Mouse (Mus musculus) small intestine, adult 2 months (tissue): ENCODE data around the gene Glt8d1. TPM values are rescaled to one million over a fixed set of nuclear protein-coding genes. Genes with fewer than 3 reads are reported as not detected.

Experiments
- H3K27ac ChIP-seq: fragments of 200-500 bp; 2 replicates; pipeline ENCODE4 v1.5.1; 2012; ENCODE audit warnings: low read depth, low read length, control low read depth, inconsistent platforms; ENCODE audit not compliant: insufficient read depth
- H3K27me3 ChIP-seq: fragments of 200-500 bp; 2 replicates; pipeline ENCODE4 v1.6.1; 2012; ENCODE audit warnings: mild to moderate bottlenecking, moderate library complexity, low read length, inconsistent platforms; ENCODE audit not compliant: control insufficient read depth, insufficient read depth
- H3K36me3 ChIP-seq: fragments of 200-500 bp; 2 replicates; pipeline ENCODE4 v1.6.1; 2012; ENCODE audit warnings: mild to moderate bottlenecking, low read length, control low read depth, inconsistent platforms; ENCODE audit not compliant: control insufficient read depth, insufficient read depth
- H3K4me1 ChIP-seq: fragments of 200-500 bp; 2 replicates; pipeline ENCODE4 v1.6.1; 2012; ENCODE audit warnings: low read length, inconsistent platforms, mixed read lengths; ENCODE audit not compliant: control insufficient read depth, insufficient read depth, insufficient read length
- H3K4me3 ChIP-seq: fragments of 200-500 bp; 2 replicates; pipeline ENCODE4 v1.5.1; 2012; ENCODE audit warnings: low read depth, mild to moderate bottlenecking, control low read depth, inconsistent platforms, low read length, moderate library complexity
- CTCF ChIP-seq: fragments of 200-500 bp; IDR thresholded peaks from 2 replicates; pipeline ENCODE4 v1.5.1; 2012; ENCODE audit warnings: low read depth, mild to moderate bottlenecking, control low read depth, inconsistent platforms, low read length, moderate library complexity, mixed read lengths; ENCODE audit not compliant: insufficient replicate concordance, insufficient read length; ENCODE audit errors: extremely low read depth
- POLR2A ChIP-seq: fragments of 200-500 bp; IDR thresholded peaks from 2 replicates; pipeline ENCODE4 v1.6.1; 2012; ENCODE audit warnings: low read depth, mild to moderate bottlenecking, control low read depth, inconsistent platforms, low read length, moderate library complexity
- WGBS: fragments of 180-500 bp; shearing (Covaris S2); methylation state at CpG from one replicate; pipeline ENCODE4 v1.1.7; 2018; 5-methylcytosine and 5-hydroxymethylcytosine counted together
- polyA plus RNA-seq: library from polyadenylated mRNA; depleted of rRNA; stranded (reverse); fragments of >200 nt; gene quantifications from 2 replicates; pipeline ENCODE4 v1.2.3, GENCODE M21; 2012

Glt8d1 gene
- polyA plus RNA-seq, 1 experiment: 4.1 TPM

DNA sequence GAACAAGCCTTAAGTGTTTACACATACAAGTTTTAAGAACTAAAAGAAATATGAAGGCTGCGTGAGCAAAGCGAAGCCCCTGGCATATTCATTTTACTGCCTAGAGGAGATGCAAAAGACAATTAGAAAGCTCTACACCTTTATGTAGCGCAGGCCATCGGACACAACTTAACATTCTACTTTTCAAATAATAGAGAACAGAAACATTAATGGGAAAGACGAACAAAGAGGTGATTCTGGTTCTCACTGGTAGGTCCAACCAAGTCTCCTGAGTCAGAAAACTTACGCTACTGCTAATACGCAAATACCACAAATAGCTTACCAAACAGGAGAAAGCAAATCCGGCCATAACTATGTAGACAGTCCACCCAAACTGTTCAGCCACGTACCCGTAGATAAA lies 844 bp upstream of the Glt8d1 start:
- Histone ChIP-seq H3K27ac (peak overlapping the region; percentile 79; the same call in 1 of the 2 replicates), H3K4me1 (no peaks in the 10 kb centered on the region), H3K36me3 (peaks cover 11% of the 10 kb centered on the region; the same call in 1 of the 2 replicates), H3K4me3 (no peak overlapping the region), H3K27me3 (no peaks in the 10 kb centered on the region)
- TF ChIP-seq POLR2A (no peak), CTCF (no peak)
- 43% methylated on average over 10 of the region's 10 CpGs for WGBS

DNA sequence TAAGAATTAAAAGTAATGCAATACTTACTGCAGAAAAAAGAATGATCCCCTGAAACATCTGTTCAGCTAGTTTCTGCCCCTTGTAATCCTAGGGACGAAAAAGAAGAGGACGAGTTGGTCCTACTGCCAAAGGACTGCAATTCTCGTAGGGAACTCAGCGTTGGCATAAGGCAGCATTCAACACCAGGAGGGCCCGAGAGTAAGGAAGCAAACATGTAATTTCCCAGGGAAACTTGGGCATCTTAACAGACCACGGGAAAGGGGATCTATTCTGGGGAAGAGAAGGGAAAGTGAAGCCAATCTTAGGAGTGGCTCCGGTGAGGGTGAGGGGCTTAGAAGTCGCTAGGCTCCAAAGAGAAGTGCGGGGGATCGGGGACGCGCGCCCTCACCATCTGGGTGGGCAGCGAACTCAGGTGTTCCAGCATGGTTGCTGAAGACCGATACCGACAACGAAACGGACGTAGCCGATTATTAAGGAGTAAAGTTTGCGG lies 339 bp upstream of the Glt8d1 start:
- peak overlapping the region; percentile 94 for H3K4me3 ChIP-seq

DNA sequence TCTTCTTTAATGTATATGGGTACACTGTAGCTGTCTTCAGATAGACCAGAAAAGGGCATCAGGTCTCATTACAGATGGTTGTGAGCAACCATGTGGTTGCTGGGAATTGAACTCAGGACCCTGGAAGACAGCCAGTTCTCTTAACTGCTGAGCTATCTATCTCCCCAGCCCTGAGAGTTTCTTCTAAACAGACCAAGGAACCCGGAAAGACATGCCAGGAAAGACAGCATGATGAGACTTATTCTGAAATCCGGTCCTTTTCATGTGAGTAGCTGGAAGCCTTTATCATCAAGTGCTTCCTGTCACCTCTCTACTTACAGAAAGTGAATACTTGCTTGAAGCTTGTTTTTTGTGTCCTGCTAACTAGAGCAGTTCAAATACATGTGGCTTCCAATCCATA lies 3.3 kb downstream of the Glt8d1 start:
- TF ChIP-seq POLR2A: no peak
- TF ChIP-seq CTCF: no peak
- H3K4me1 ChIP-seq: no peaks in the 10 kb centered on the region
- H3K27me3 ChIP-seq: no peaks in the 10 kb centered on the region
- no peak overlapping the region for H3K4me3 ChIP-seq
- 52% methylated on average over 2 of the region's 2 CpGs for WGBS
- no peak overlapping the region for H3K27ac ChIP-seq
- peaks cover 6% of the 10 kb centered on the region; the same call in 1 of the 2 replicates for H3K36me3 ChIP-seq

More for the DNA sequence above, 339 bp upstream of the Glt8d1 start:
- Histone ChIP-seq H3K27me3 (no peaks in the 10 kb centered on the region), H3K36me3 (peaks cover 11% of the 10 kb centered on the region; the same call in 1 of the 2 replicates), H3K27ac (peak overlapping the region; percentile 79), H3K4me1 (no peaks in the 10 kb centered on the region)
- under 1% methylated on average over 21 of the region's 21 CpGs for WGBS
- TF ChIP-seq POLR2A (no peak), CTCF (peak; percentile 19; the same call in 1 of the 2 replicates)

DNA sequence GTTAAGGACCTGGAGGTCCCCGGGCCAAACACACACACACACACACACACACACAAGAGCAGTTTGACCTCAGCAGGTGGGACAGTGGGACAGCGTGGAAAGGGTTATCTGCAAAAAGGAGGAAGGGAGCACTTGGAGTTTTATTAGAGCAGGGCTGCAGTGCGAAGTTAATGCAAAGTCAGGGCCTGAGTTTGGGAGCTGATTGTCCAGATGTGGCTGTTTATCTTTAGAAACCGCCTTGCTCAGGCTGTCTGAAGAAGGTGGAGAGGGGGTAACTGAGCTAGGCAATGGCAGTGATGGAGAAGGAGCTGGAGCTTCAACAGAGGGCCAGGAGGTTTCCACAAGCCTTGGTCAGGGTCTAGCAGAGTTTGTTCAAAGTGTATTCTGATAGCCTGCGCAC lies 5.6 kb downstream of the Glt8d1 start:
- WGBS: 75% methylated on average over 5 of the region's 5 CpGs
- Histone ChIP-seq H3K27me3 (no peaks in the 10 kb centered on the region), H3K4me1 (no peaks in the 10 kb centered on the region), H3K27ac (no peak overlapping the region), H3K36me3 (peaks cover 15% of the 10 kb centered on the region), H3K4me3 (no peak overlapping the region)
- TF ChIP-seq POLR2A (no peak), CTCF (no peak)

DNA sequence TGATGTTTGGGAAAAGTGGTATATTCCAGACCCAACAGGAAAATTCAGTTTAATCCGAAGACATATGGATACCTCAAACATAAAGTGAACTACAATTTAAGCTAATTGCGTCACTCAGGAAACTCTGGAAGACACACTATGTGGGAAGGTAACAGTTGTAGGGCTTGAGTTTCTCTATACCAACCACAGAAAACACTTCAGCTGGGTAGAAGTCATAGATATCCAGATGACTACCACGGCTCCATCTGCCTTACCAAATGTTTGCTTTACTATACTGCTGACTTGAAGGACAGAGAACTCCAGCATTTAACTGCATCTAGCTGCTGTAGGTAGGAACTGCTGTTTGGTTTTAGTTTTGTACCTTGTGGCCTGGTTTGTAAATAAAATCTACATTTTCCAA lies 10.4 kb downstream of the Glt8d1 start:
- no peak overlapping the region for H3K4me3 ChIP-seq
- WGBS: 89% methylated on average over 3 of the region's 3 CpGs
- no peaks in the 10 kb centered on the region for H3K27me3 ChIP-seq
- TF ChIP-seq CTCF: no peak
- no peak overlapping the region for H3K27ac ChIP-seq
- H3K36me3 ChIP-seq: peaks cover 51% of the 10 kb centered on the region
- no peaks in the 10 kb centered on the region for H3K4me1 ChIP-seq

DNA sequence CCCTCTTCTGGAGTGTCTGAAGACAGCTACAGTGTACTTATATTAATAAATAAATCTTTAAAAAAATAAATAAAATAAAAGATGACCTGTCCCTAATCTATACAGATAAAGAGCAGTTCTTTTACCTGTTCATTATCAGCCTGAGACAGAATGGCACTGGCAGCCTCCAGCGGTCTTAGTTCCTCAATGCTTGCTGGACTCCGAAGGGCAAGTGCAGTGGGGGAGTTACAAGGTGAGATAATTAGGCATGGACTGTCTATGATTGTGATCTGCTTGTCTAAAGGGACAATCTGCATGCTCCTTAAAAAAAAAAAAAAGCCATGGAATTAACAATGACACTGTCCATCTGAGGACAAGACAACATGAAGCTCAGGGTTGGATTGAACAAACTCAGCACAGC lies 12.7 kb downstream of the Glt8d1 start:
- TF ChIP-seq CTCF: no peak
- Histone ChIP-seq H3K27ac (no peak overlapping the region), H3K4me1 (no peaks in the 10 kb centered on the region), H3K4me3 (no peak overlapping the region), H3K36me3 (peaks cover 49% of the 10 kb centered on the region), H3K27me3 (no peaks in the 10 kb centered on the region)
- WGBS: 93% methylated on average over 2 of the region's 2 CpGs

DNA sequence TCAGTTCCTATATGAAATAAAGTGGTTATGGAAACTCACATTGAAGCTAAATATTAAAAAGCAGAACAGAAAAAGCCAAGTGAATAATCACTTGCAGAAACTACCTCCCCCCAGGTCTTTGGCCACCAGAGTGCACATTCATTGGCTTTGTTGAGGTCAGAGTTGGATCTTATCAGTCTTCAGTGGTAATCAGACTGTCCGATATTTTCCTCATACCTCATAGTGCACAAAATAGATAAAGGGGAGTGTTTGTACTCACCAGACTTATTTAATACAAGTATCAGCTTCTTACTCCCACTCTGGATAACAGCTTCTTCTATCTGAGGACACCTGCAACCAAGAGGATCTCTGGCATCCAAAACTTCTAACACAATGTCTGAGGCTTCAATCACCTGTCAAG lies 14.9 kb downstream of the Glt8d1 start:
- TF ChIP-seq CTCF (no peak), POLR2A (no peak)
- 48% methylated on average over 1 of the region's 1 CpGs for WGBS
- H3K36me3 ChIP-seq: peaks cover 40% of the 10 kb centered on the region
- H3K27me3 ChIP-seq: no peaks in the 10 kb centered on the region
- H3K4me1 ChIP-seq: 0 out of 2 replicates have a peak, but pooled peaks cover 2% of the 10 kb centered on the region
- H3K4me3 ChIP-seq: no peak overlapping the region
- no peak overlapping the region for H3K27ac ChIP-seq

DNA sequence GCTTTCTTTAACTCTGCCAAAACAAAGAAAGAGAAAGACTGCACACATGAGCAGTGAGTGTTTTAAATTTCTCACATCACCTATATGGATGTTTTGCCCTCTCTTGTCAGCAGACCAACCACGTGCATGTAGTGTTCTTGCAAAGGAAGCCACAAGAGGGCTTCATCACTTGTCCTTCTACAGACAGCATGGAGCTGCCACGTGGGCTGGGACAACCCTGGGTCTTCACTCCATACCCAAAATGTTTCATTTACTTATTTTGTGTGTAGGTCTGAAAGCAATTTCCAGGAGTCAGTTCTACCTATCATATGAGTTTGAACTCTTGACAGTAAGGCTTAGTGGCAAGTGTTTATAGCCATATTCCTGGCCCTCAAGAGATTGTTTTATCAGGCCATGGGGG lies 16.7 kb downstream of the Glt8d1 start:
- peaks cover 34% of the 10 kb centered on the region for H3K36me3 ChIP-seq
- H3K4me1 ChIP-seq: 0 out of 2 replicates have a peak, but pooled peaks cover 4% of the 10 kb centered on the region
- 1% methylated on average over 2 of the region's 2 CpGs for WGBS
- TF ChIP-seq CTCF (no peak), POLR2A (no peak)
- peak overlapping the region; percentile 100; the same call in 1 of the 2 replicates for H3K4me3 ChIP-seq
- no peak overlapping the region for H3K27ac ChIP-seq
- H3K27me3 ChIP-seq: no peaks in the 10 kb centered on the region
